Mouse (Mus musculus): ENCODE measurements around the gene Rpl26.

- TF ChIP-seq POLR2A (IDR thresholded peaks at IDR 0.05; ENCODE audit: borderline replicate concordance, insufficient read depth, low read length) (no peak), CTCF (IDR thresholded peaks at IDR 0.05; ENCODE audit: borderline replicate concordance, insufficient read depth, low read depth, low read length) (no peak)
Measured at GRCm38 (mm10) chr11:68899815-68900214, 1.6 kb upstream of the Rpl26 start.
